Mouse (Mus musculus): ENCODE data around the gene Plp2. TPM values are rescaled to one million over a fixed set of nuclear protein-coding genes. Genes with fewer than 3 reads are reported as not detected.
"Not testable (repeated sequence)": the region's sequence is repeated elsewhere in the genome, so short reads cannot be mapped to it uniquely, and the experiment has no call there.

Gene Plp2
- polyA plus RNA-seq (2015; fragmentation: Nextera tagmentation; extraction: Ambion mirVana) = 27.5 and 28.8 TPM in 2 replicates

DNA sequence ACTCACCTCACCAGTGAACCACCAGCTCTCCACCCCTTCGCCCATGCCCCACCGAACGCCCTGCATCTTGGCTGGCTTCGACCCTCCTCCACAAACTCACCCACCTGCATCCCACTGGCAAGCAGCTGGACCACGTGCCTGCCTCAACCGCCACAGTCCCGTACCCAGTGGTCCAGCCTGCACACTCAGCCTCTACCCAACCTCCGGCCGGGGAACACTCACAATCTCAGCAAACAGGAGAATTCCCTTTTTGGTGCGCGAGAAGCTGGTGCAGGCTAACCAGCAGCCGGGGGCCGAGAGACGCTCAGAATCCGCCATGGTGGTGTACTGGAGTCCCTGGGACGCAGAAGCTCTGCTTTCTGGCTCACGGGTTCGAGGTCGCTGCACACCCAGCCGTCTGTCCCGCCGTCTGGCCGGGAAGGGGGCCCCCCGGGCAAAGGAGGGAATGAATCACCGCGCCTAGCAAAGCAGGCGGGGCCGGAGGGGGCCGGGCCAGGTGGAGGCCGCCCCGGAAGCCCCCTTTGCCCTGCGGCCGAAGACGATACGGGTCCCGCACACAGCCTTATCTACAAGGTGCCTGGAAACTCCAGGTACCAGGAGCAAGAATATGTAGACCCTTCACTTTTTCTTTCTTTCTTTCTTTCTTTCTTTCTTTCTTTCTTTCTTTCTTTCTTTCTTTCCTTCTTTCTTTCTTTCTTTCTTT is at the start of gene Plp2:
TSS of gene Plp2 (minus strand) at position 470 of the 703 bp plus-strand sequence.
- Histone ChIP-seq H3K4me2 (peak within 1 kb of the TSS; percentile 69), H3K27ac (replicated peaks) (peak within 1 kb of the TSS; percentile 41), H3K4me3 (replicated peaks) (peak within 1 kb of the TSS; percentile 54), H3K9ac (peak within 1 kb of the TSS; percentile 27; the same call in 1 of the 2 replicates), H3K4me1 (replicated peaks) (peaks cover 34% of the 10 kb centered on the region), H3K27me3 (0 out of 2 replicates have a peak, but pooled peaks cover 4% of the 10 kb centered on the region), H3K9me3 (replicated peaks) (no peaks in the 10 kb centered on the region), H3K36me3 (replicated peaks) (no peaks in the 10 kb centered on the region)
- peak; percentile 38 for ATAC-seq (ENCODE audit: insufficient read depth)
- WGBS (ENCODE audit: insufficient replicate concordance) = 16% methylated on average over 36 of the region's 36 CpGs

DNA sequence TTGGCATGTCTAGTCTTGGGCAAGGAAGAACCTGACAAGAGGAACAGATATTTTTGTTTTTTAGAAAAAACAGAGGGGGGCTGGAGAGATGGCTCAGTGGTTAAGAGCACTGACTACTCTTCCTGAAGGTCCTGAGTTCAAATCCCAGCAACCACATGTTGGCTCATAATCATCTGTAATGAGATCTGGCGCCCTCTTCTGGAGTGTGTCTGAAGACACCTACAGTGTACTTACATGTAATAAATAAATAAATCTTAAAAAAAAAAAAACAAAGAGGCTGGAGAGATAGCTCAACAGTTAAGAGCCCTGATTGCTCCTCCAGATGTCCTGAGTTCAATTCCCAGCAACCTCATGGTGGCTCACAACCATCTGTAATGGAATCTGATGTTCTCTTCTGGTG is 44.9 kb upstream of the Plp2 start:
- H3K4me2 ChIP-seq; H3K4me3 ChIP-seq (replicated peaks); H3K9me3 ChIP-seq (replicated peaks); H3K27ac ChIP-seq (replicated peaks); H3K27me3 ChIP-seq; ATAC-seq (ENCODE audit: insufficient read depth); H3K4me1 ChIP-seq (replicated peaks); H3K36me3 ChIP-seq (replicated peaks); H3K9ac ChIP-seq: not testable (repeated sequence)
- WGBS (ENCODE audit: insufficient replicate concordance) = 24% methylated on average over 1 of the region's 1 CpGs

DNA sequence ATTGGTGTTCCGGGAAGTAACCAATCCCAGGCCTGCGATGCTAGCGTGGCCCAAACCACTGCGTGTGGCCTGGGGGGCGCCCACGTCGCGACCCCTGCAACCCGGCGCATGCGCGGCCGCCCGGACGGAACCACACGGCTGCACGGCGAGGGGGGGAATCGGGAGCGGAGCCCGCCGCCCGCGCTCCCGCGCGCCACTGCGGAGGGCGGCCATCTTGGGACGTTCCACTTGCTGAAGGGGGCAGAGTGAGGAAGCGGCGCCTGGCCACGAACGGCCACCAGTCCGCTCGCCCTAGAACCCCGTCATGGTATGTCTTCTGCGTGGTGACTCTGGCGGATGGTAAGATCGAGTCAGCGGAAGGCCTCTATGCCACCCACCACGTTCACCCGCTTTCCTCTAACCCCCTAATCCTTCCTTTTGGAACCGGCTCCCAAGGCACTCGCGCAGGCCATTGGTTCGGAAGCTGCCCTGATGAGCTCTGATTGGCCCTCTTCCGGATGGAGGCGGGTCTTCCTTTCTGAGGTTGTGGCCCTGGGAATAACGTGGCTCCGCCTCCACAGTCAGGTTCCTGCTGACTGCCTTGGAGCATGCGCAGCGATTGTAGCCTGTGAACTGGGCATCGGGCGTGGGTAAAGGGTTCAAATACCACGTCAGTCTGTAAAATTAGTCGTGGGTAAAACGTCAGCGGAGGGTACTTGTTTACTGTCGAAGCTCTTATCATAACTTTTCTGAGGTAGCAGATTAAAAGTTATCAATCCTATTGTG is 43.1 kb upstream of the Plp2 start, which contains the start of gene Wdr45:
TSS of gene Wdr45 (plus strand) at position 199 of the 765 bp plus-strand sequence.
- H3K9ac ChIP-seq; H3K9me3 ChIP-seq (replicated peaks); H3K4me1 ChIP-seq (replicated peaks); H3K27me3 ChIP-seq; H3K36me3 ChIP-seq (replicated peaks): not testable (repeated sequence)
- 15% methylated on average over 43 of the region's 60 CpGs for WGBS (ENCODE audit: insufficient replicate concordance)
- Histone ChIP-seq H3K27ac (replicated peaks) (0 out of 2 replicates have a peak within 1 kb of the TSS, but pooled peaks have one; percentile 29), H3K4me3 (replicated peaks) (peak within 1 kb of the TSS; percentile 55), H3K4me2 (peak within 1 kb of the TSS; percentile 65)
- ATAC-seq (ENCODE audit: insufficient read depth) = peak; percentile 93

DNA sequence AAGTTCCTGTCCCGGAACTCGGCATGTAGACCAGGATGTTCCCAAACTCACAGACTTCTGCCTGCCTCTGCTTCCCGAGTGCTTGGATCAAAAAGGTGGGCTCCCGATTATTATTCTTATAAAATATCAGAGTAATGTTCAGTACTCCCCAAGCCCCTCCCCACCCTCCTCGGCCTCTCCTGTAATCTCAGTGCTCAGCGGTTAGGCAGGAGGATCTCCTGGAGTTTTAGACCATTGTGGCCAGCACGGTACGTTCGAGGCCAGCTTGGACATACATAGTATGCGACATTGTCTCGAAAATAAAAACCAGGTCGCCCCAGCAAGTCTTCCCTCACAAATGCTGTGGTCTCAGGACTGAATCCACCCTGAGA is 42.6 kb upstream of the Plp2 start:
- H3K9ac ChIP-seq; H3K4me1 ChIP-seq (replicated peaks): not testable (repeated sequence)

DNA sequence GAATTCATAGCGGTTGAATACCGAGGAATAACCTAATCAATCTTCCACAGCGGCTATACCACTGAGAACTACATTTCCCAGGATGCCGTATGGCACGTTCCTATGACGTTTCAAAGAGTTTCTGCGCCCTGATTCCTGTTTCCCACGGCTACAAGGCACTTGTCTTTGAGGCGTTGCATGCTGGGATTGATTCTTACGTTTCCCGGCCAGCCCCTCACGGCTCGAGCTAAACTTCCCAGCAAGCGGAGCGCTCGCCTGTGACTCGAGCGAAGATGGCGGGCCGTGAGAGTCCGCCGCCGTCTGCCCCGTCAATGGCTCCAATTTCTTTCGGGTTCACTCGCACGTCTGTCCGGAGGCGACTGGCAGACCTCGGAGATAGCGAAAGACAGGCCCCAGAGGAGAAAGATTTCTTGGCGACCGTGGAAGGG is 25.8 kb upstream of the Plp2 start, which contains the start of gene Gpkow:
TSS of gene Gpkow (plus strand) at position 178 of the 428 bp plus-strand sequence.
- Histone ChIP-seq H3K4me3 (replicated peaks) (peak within 1 kb of the TSS; percentile 71), H3K27me3 (no peaks in the 10 kb centered on the region), H3K27ac (replicated peaks) (peak within 1 kb of the TSS; percentile 74), H3K4me1 (replicated peaks) (peaks cover 10% of the 10 kb centered on the region), H3K9me3 (replicated peaks) (no peaks in the 10 kb centered on the region), H3K36me3 (replicated peaks) (peaks cover 25% of the 10 kb centered on the region), H3K4me2 (peak within 1 kb of the TSS; percentile 68), H3K9ac (peak within 1 kb of the TSS; percentile 69)
- 12% methylated on average over 33 of the region's 33 CpGs for WGBS (ENCODE audit: insufficient replicate concordance)
- ATAC-seq (ENCODE audit: insufficient read depth) = peak; percentile 96

More for the DNA sequence above, 42.6 kb upstream of the Plp2 start:
- not testable (repeated sequence) for H3K36me3 ChIP-seq (replicated peaks); H3K27me3 ChIP-seq; H3K9me3 ChIP-seq (replicated peaks)
- Histone ChIP-seq H3K4me2 (peak overlapping the region; percentile 65), H3K4me3 (replicated peaks) (peak overlapping the region; percentile 55), H3K27ac (replicated peaks) (0 out of 2 replicates have a peak overlapping the region, but pooled peaks have one; percentile 24)
- peak; percentile 19 for ATAC-seq (ENCODE audit: insufficient read depth)
- WGBS (ENCODE audit: insufficient replicate concordance) = 15% methylated on average over 6 of the region's 12 CpGs

DNA sequence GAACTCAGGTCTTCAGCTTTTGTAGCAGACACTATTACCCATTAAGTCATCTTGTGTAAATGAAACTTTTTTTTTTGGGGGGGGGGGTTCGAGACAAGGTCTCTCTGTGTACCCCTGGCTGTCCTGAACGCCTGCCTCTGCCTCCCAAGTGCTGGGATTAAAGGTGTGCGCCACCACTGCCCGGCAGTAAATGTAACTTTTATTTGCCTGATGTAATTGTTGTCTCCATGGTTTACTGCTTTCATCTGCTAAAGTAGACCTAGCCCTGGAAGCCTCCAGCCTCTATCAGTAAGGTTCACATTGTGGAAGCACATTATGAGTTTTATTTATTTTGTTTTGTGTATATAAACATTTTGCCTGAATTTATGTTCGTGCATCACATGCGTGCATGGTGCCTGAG is 25.3 kb upstream of the Plp2 start:
- Histone ChIP-seq H3K27ac (replicated peaks) (no peak overlapping the region), H3K36me3 (replicated peaks) (peaks cover 21% of the 10 kb centered on the region), H3K27me3 (no peaks in the 10 kb centered on the region), H3K4me3 (replicated peaks) (peak overlapping the region; percentile 71), H3K9me3 (replicated peaks) (no peaks in the 10 kb centered on the region), H3K9ac (no peak overlapping the region), H3K4me1 (replicated peaks) (peaks cover 10% of the 10 kb centered on the region), H3K4me2 (peak overlapping the region; percentile 45)
- 34% methylated on average over 6 of the region's 6 CpGs for WGBS (ENCODE audit: insufficient replicate concordance)
- ATAC-seq (ENCODE audit: insufficient read depth) = no peak; the same call in 1 of the 2 replicates

DNA sequence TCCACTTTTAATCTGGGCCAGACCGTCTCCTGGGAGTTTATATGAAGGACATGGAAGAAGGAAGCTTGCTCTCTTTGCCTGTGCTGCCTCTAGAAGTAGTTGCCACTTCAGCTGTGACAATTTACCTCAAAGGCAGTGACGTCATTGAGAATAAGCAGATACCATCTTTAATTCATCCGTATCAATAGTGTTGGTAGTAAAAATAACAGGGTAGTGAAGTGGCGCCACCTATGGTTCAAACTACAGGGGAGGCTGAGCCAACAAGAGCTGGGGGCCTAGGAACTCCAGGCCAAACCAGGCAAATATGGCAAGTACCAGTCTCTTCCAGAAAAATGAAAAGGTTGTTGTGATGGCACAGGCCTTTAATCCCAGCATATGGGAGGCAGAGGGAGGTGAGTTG is 21.7 kb upstream of the Plp2 start:
- H3K36me3 ChIP-seq (replicated peaks) = no peaks in the 10 kb centered on the region
- no peak for ATAC-seq (ENCODE audit: insufficient read depth)
- WGBS (ENCODE audit: insufficient replicate concordance) = 29% methylated on average over 4 of the region's 4 CpGs
- H3K27me3 ChIP-seq = no peaks in the 10 kb centered on the region
- H3K9me3 ChIP-seq (replicated peaks) = no peaks in the 10 kb centered on the region
- no peak overlapping the region for H3K4me2 ChIP-seq
- no peak overlapping the region for H3K4me3 ChIP-seq (replicated peaks)
- H3K4me1 ChIP-seq (replicated peaks) = peaks cover under 1% of the 10 kb centered on the region; the same call in 1 of the 2 replicates
- no peak overlapping the region for H3K9ac ChIP-seq
- H3K27ac ChIP-seq (replicated peaks) = no peak overlapping the region

DNA sequence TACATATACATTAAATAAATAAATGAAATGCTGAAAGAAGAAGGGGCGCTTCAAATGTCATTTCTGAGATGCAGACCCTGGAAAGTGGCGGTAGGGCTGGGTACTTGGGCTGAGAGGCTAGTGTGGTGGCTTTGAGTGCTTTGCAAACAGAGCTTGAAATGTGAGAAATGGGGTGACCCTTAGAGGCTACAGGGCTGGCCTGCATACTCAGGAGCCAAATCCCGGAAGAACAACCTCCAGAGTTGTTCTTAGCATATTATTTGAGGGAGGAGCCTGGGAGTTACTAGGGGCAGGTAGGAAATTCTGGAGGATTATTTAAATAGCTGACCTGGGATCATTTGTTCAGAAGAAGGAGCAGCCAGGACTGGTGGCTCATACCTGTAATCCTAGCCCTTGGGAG is 19.3 kb upstream of the Plp2 start:
- Histone ChIP-seq H3K4me2 (no peak overlapping the region), H3K27me3 (no peaks in the 10 kb centered on the region), H3K9me3 (replicated peaks) (no peaks in the 10 kb centered on the region), H3K9ac (no peak overlapping the region), H3K36me3 (replicated peaks) (no peaks in the 10 kb centered on the region), H3K27ac (replicated peaks) (no peak overlapping the region), H3K4me1 (replicated peaks) (no peaks in the 10 kb centered on the region), H3K4me3 (replicated peaks) (no peak overlapping the region)
- WGBS (ENCODE audit: insufficient replicate concordance) = 45% methylated on average over 3 of the region's 3 CpGs
- no peak for ATAC-seq (ENCODE audit: insufficient read depth)

DNA sequence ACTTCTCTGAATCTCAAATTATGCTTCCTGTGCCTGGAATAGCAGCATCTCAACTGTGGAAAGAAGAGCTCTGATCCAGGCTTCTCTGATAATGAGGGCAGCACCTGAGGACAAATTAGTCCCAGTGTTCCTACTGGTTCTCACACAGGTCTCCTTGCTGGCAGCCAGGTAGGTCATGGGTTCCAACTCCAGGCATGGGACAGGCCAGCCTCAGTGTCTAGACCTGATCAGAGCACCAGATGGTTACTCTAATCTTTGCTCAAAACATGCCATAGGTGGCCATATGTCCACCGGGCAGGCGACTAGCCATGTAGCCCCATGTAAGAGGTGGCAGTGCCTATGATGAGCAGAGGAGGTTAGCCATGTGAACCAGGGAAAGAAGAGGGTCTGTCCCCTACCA is 17.1 kb upstream of the Plp2 start:
- no peak overlapping the region for H3K4me2 ChIP-seq
- H3K27ac ChIP-seq (replicated peaks) = no peak overlapping the region
- H3K9ac ChIP-seq = no peak overlapping the region
- H3K36me3 ChIP-seq (replicated peaks) = no peaks in the 10 kb centered on the region
- no peak for ATAC-seq (ENCODE audit: insufficient read depth)
- WGBS (ENCODE audit: insufficient replicate concordance) = 79% methylated on average over 2 of the region's 2 CpGs
- H3K4me1 ChIP-seq (replicated peaks) = no peaks in the 10 kb centered on the region
- no peaks in the 10 kb centered on the region for H3K27me3 ChIP-seq
- no peak overlapping the region for H3K4me3 ChIP-seq (replicated peaks)
- H3K9me3 ChIP-seq (replicated peaks) = no peaks in the 10 kb centered on the region

DNA sequence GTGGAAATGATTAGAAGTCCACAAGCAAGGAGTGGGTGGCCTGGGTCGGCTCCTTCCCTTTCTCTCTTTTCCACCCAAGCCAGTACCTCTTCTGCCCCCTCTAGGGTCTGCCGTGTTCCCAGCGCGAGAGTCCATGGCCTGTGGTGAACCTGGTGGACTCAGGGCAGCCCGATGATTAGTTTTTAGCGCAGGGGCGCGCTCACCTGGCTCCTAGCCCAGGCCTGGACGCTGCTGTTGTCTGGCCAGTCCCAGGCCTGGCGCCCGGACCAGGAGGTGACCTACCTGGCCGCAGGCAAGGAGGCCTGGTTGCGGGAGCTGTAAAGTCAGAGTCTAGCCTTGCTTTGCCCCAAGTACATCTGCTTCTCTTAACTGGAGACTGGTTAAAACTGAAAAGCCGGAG is 9.7 kb upstream of the Plp2 start, which contains the start of gene Magix:
TSS of gene Magix (minus strand) at position 388 of the 400 bp plus-strand sequence.
- H3K9ac ChIP-seq = no peak within 1 kb of the TSS

DNA sequence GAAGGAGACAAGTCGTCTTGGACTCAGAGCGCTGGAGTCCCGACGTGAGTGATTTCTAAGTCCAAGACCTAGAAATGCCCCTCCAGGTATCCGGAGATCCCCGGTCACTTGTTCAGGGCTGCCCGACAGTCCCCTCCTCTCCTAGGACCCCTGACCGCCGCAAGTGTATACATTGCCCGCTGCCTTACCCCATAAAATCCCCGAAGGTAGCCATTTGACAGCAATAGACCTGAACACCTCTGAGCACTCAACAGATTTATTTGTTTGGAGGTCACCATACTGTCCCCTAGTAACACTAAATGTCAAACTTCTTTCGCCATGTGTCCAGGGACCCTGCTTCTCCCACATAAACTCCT is 8.8 kb upstream of the Plp2 start:
- Histone ChIP-seq H3K4me3 (replicated peaks) (peak overlapping the region; percentile 30), H3K9me3 (replicated peaks) (no peaks in the 10 kb centered on the region), H3K9ac (no peak overlapping the region), H3K4me1 (replicated peaks) (peaks cover 7% of the 10 kb centered on the region), H3K36me3 (replicated peaks) (no peaks in the 10 kb centered on the region), H3K4me2 (peak overlapping the region; percentile 61), H3K27ac (replicated peaks) (no peak overlapping the region), H3K27me3 (0 out of 2 replicates have a peak, but pooled peaks cover under 1% of the 10 kb centered on the region)
- peak; percentile 25; the same call in 1 of the 2 replicates for ATAC-seq (ENCODE audit: insufficient read depth)
- WGBS (ENCODE audit: insufficient replicate concordance) = 27% methylated on average over 12 of the region's 12 CpGs

More for the DNA sequence above, 9.7 kb upstream of the Plp2 start, which contains the start of gene Magix:
- Histone ChIP-seq H3K4me1 (replicated peaks) (peaks cover 7% of the 10 kb centered on the region), H3K4me3 (replicated peaks) (peak within 1 kb of the TSS; percentile 30; the same call in 1 of the 2 replicates), H3K27me3 (no peaks in the 10 kb centered on the region), H3K27ac (replicated peaks) (no peak within 1 kb of the TSS), H3K36me3 (replicated peaks) (no peaks in the 10 kb centered on the region), H3K4me2 (peak within 1 kb of the TSS; percentile 61), H3K9me3 (replicated peaks) (no peaks in the 10 kb centered on the region)
- no peak for ATAC-seq (ENCODE audit: insufficient read depth)
- WGBS (ENCODE audit: insufficient replicate concordance) = 64% methylated on average over 14 of the region's 14 CpGs
